Mouse (Mus musculus): ENCODE measurements at regions not wholly inside any gene's neighbourhood (a gene's known extent, or its start where the extent isn't known, plus 50 kb on each side); places are given as distances from the start of the nearest gene placed in this dataset.

- DNase-seq (ENCODE audit: low spot score): no peak
Measured at GRCm38 (mm10) chr1:169051085-169051862, 480.0 kb downstream of the Nuf2 start.

DNA sequence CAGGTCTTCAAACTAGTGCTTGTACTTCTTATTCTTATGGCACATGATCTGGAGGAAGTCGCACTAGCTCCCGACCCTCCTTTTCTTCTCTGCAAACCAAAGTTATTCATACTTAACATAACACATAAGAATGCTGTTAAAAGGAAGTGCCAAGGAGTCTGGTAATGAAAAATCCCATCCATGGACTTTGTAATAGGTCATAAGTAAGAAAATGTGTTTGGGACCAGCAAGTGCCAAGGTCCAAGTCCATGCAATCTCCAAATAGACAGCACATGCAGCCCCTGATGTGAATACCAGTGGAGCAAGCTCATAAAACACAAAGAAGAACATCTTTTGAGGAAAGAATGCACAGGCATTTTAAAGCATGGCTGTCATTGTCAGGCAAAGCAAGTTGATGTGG, 481.4 kb downstream of the Nuf2 start:
- DNase-seq (ENCODE audit: low spot score): no peak

- no peak for DNase-seq (ENCODE audit: low spot score)
Measured at GRCm38 (mm10) chr1:169046791-169047525, 484.3 kb downstream of the Nuf2 start.

- no peak for DNase-seq (ENCODE audit: low spot score)
Measured at GRCm38 (mm10) chr1:169033517-169033916, 497.7 kb downstream of the Nuf2 start.

GRCm38 (mm10) chr1:169031849-169032542, 499.3 kb downstream of the Nuf2 start:
- no peak for DNase-seq (ENCODE audit: low spot score)

GRCm38 (mm10) chr1:169027706-169028105, 503.6 kb downstream of the Nuf2 start:
- DNase-seq (ENCODE audit: low spot score): no peak

DNA sequence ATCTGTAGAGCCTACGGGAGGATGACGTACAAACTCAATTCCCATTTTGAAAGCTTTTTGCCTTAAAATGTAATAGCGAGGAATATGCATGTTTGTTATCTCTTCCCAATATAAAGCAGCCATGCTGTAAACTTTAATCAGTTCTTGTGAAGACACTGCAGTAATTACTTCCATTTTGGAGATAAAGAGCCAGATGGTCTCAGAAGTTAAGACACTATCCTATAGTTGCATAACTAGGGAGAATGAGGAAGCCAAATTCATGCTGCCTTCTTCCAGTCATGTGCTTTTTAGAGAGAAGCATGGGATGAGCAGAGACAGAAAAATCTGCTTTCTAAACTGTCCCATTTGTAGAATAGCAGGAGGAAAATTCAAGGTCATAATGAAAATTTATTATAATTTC, 504.0 kb downstream of the Nuf2 start:
- DNase-seq (ENCODE audit: low spot score): no peak

DNA sequence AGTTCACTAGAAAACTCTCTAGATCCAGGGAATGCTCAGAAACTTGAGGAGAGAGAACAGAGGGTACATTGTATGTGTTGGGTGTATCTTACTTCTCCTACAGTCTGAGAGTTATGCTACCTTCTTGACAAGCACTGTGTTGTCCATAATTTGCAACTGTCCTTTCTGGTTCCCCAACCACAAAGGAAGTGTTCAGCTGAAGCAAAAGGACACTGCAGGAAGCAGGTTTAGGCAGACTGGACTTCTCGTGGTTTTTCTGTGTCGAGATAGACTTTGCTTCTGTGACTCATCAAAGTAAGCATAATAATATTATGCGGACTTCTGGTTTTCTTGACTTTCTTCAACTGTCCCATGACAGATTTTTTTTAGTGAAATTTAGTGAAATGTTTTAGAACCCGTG, 506.7 kb downstream of the Nuf2 start:
- no peak for DNase-seq (ENCODE audit: low spot score)

GRCm38 (mm10) chr1:168991506-168992244, 539.6 kb downstream of the Nuf2 start:
- DNase-seq (ENCODE audit: low spot score): no peak

GRCm38 (mm10) chr1:168975037-168975698, 543.1 kb upstream of the Pbx1 start:
- DNase-seq (ENCODE audit: low spot score): no peak

GRCm38 (mm10) chr1:168969402-168969801, 537.3 kb upstream of the Pbx1 start:
- no peak for DNase-seq (ENCODE audit: low spot score)

- DNase-seq (ENCODE audit: low spot score): no peak
Measured at GRCm38 (mm10) chr1:168967334-168967733, 535.3 kb upstream of the Pbx1 start.

DNA sequence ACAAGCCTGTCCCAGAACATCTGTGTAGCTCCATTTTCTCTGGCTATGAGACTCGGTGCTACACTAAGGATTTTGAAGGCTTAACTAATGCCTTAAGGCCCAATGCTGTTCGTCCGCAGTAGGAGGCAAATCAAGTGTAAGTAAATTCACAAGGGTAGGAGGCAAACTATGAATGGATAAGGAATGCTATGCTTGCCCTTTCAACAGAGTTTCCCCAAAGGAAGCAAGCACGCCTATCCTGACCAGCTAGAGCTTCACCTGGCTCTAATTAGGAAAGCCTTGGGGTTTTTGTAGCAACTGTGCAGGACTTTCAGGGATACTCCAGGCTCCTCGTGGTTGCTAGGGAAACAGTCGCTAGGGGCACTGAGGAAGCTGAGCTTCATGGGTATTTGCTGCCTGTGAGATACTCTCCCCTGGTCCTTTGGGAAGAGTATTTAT, 532.4 kb upstream of the Pbx1 start:
- no peak for DNase-seq (ENCODE audit: low spot score)

GRCm38 (mm10) chr1:168950947-168951346, 518.9 kb upstream of the Pbx1 start:
- no peak for DNase-seq (ENCODE audit: low spot score)

GRCm38 (mm10) chr1:168924100-168924815, 492.2 kb upstream of the Pbx1 start:
- no peak for DNase-seq (ENCODE audit: low spot score)

- no peak for DNase-seq (ENCODE audit: low spot score)
Measured at GRCm38 (mm10) chr1:168918331-168919076, 486.4 kb upstream of the Pbx1 start.

DNA sequence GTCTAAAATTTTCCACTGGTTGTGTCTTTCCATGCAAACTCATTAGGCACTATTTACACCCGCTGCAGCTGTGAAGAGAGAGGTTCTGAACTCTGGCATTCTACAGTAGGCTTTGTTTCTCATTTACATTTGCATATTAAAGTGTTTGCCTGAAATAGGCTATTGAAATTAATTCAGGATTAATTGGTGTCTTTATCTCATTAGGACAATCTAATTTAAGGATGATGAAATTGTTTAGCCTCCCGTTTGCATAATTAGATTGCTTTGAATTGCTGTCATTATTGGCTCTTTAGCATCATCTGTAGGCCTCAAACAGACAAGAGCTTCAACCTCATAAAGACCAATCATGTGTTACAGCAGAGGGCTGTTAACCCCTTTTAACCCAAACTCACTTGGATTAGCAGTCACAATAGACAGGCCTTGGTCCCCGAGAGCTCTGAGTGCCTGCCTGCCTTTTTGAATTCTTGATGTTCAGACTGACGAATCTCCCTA, 476.7 kb upstream of the Pbx1 start:
- DNase-seq (ENCODE audit: low spot score): no peak

GRCm38 (mm10) chr1:168908192-168908591, 476.1 kb upstream of the Pbx1 start:
- DNase-seq (ENCODE audit: low spot score): no peak

- DNase-seq (ENCODE audit: low spot score): no peak
Measured at GRCm38 (mm10) chr1:168898483-168898882, 466.4 kb upstream of the Pbx1 start.

DNA sequence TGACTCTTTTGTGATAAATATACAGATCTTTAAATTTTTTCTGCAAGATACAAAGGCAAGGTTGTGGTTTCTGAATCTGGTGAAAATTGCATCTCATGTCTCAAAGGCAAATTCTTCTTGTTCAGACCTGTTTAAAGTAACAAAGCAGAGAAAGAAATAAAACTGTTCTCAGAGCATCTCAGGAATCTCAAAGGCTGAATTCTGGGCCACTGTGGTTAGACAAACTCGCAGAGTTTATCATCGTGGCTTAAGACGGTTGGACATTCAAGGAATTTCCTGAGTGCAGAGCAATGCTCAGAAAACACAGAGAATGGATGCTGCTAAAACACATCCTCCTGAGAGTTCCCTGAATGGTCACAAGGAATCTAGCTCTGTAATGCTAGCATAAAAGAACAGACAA, 429.5 kb upstream of the Pbx1 start:
- DNase-seq (ENCODE audit: low spot score): no peak
